Comparison of ENCODE assay signal across 24 mouse cellular contexts in the genomic region with DNA sequence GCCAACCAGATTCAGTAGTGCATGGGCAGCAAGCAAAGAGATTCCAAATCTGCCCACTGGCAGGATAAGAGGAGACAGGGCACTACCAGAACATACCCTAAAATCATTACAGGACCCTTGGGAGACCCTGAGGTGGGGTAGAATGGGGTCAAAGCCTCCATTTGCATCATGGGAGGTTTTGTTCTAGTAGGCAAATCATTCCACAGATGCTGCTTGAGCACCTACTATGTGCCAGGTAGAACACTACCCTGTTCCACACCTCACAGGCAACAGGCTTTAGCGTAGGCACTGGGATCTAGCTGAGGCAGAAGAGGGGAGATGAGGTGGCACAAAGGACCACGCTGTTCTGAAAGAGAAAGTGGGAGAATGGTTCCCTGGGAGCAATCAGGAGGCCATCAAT. TPM values are rescaled to one million over a fixed set of nuclear protein-coding genes. Genes with fewer than 3 reads are reported as not detected.
A peak's percentile ranks its signal among the peaks of the same experiment; 100 is the strongest.
DNase-seq lines count a peak whose midpoint lies in the region; ATAC-seq and TF ChIP-seq lines count a peak whose summit lies in the region.
"Had no signal": no experiment of that assay in that cellular context is flagged by ENCODE, and none has a peak within 500 bp of the region (broad histone marks: within the 10 kb centered on the region; RNA-seq: fewer than 3 reads in every experiment).

No protein-coding gene starts in this region.

- peak overlapping the region; percentile 41 for H3K9ac ChIP-seq in CH12.LX (ENCODE audit: insufficient read depth, low read depth)
- H3K9ac ChIP-seq in liver, embryonic 11.5 days (ENCODE audit: low read depth, low read length), result no peak overlapping the region

- intact Hi-C loops in heart, postnatal 36 days (cut with DNase I), result no loop called here

- H3K36me3 ChIP-seq in CH12.LX (replicated peaks in 1 of 2; ENCODE audit: control insufficient read depth in 1 of 2, insufficient read depth in 1 of 2, low read length in 1 of 2) (peaks cover 4 to 33% of the 10 kb centered on the region in 2 experiments), E14TG2a.4 (ENCODE audit: insufficient read depth, low read length) (no peaks in the 10 kb centered on the region)
- no peaks in the 10 kb centered on the region for H3K36me3 ChIP-seq in liver, embryonic 11.5 days (ENCODE audit: control insufficient read depth, insufficient read depth, low read length)
- H3K36me3 ChIP-seq: G1E had no signal

- 70% methylated on average over 2 of the region's 2 CpGs for WGBS in liver, embryonic 11.5 days

- H3K27me3 ChIP-seq in CH12.LX (replicated peaks) (no peaks in the 10 kb centered on the region), E14TG2a.4 (ENCODE audit: insufficient read depth, low read length) (peaks cover 11% of the 10 kb centered on the region)
- H3K27me3 ChIP-seq in liver, embryonic 11.5 days (replicated peaks; ENCODE audit: control insufficient read depth, insufficient read depth, low read length), result no peaks in the 10 kb centered on the region
- H3K27me3 ChIP-seq: Patski had no signal

- TF ChIP-seq RAD21 in CH12.LX (IDR thresholded peaks at IDR 0.05; ENCODE audit: low read depth, low read length), result no peak

- no peak for ATAC-seq in liver, embryonic 11.5 days (replicated peaks; ENCODE audit: low FRiP score)
- ATAC-seq: activated CD4-positive, CD25-positive, alpha-beta regulatory T cell, adult 4 months; CD4-positive, CD25-positive, alpha-beta regulatory T cell, adult 4 months; Patski had no signal

- H3K4me1 ChIP-seq in CH12.LX (ENCODE audit: control insufficient read depth in 1 of 2, insufficient read depth in 2 of 2) (peaks cover 39 to 91% of the 10 kb centered on the region in 2 experiments), E14TG2a.4 (replicated peaks; ENCODE audit: low read depth, low read length) (peaks cover 21% of the 10 kb centered on the region)
- H3K4me1 ChIP-seq in liver, embryonic 11.5 days (replicated peaks; ENCODE audit: control insufficient read depth, insufficient read depth, low read length), result no peaks in the 10 kb centered on the region

- peaks cover 58% of the 10 kb centered on the region for H3K79me2 ChIP-seq in CH12.LX (replicated peaks; ENCODE audit: control insufficient read depth, extremely low read depth, insufficient read depth, poor library complexity, severe bottlenecking)

- peak overlapping the region; percentile 28 to 62 (median 34) for H3K4me3 ChIP-seq in CH12.LX (replicated peaks in 1 of 3; ENCODE audit: low read depth in 2 of 3, low read length in 2 of 3, poor library complexity in 1 of 3)
- H3K4me3 ChIP-seq in E14TG2a.4 (replicated peaks; ENCODE audit: low read length), result 0 out of 2 replicates have a peak overlapping the region, but pooled peaks have one; percentile 51
- H3K4me3 ChIP-seq in liver, embryonic 11.5 days (ENCODE audit: low read depth, low read length), result no peak overlapping the region

- TF ChIP-seq POLR2A in CH12.LX (IDR thresholded peaks at IDR 0.05; ENCODE audit: low read depth, low read length), result no peak

- no peak for TF ChIP-seq CTCF in CH12.LX (conservative IDR thresholded peaks at IDR 0.05 in 1 of 2, IDR thresholded peaks at IDR 0.05 in 1 of 2; ENCODE audit: low read depth in 2 of 2, low read length in 2 of 2)
- TF ChIP-seq CTCF in E14TG2a.4 (conservative IDR thresholded peaks at IDR 0.05; ENCODE audit: low read length), result no peak

- no peak for TF ChIP-seq EP300 in CH12.LX (IDR thresholded peaks at IDR 0.05; ENCODE audit: low read length)

- peak overlapping the region; percentile 55 for H3K27ac ChIP-seq in CH12.LX (ENCODE audit: insufficient read depth, low read depth)
- H3K27ac ChIP-seq in liver, embryonic 11.5 days (ENCODE audit: low read depth, low read length), result no peak overlapping the region

- H3K9me3 ChIP-seq in CH12.LX (replicated peaks; ENCODE audit: low read length) (peaks cover 3% of the 10 kb centered on the region), E14TG2a.4 (ENCODE audit: low read length) (peaks cover 4% of the 10 kb centered on the region)
- H3K9me3 ChIP-seq in liver, embryonic 11.5 days (ENCODE audit: control insufficient read depth, low read length), result no peaks in the 10 kb centered on the region
- H3K9me3 ChIP-seq: G1E had no signal

- H3K4me2 ChIP-seq in CH12.LX (ENCODE audit: insufficient read depth, low read depth, poor library complexity, severe bottlenecking), result peak overlapping the region; percentile 73
- no peak overlapping the region for H3K4me2 ChIP-seq in liver, embryonic 11.5 days

- dilution Hi-C loops in CH12.LX (cut with MboI; ENCODE audit: extremely low pct_ligation_motif_present, extremely low pct_unique_long_range_greater_than_20kb, low sequenced_read_pairs), result no loop called here

- peak; percentile 68 for DNase-seq in heart, adult 11 months
- DNase-seq in heart, postnatal 36 days, result no peak
- DNase-seq in CH12.LX (ENCODE audit: extremely low read depth), result no peak
- DNase-seq in liver, embryonic 11.5 days (ENCODE audit: low spot score), result no peak
- DNase-seq in thymus, postnatal 14 days, result no peak
- DNase-seq: adrenal gland, adult 2 months; adrenal gland, adult 8-10 months; adrenal gland, postnatal 10 days; adrenal gland, postnatal 14 days; adrenal gland, postnatal 25 days; adrenal gland, postnatal 36 days; cerebellum, adult 11 months; cerebellum, adult 11-12 months; cerebellum, adult 18-20 months; cerebellum, adult 2 months; cerebellum, adult 8-10 months had no signal

- in situ Hi-C loops in CH12.LX (cut with MboI; ENCODE audit: low pct_ligation_motif_present, low pct_unique_long_range_greater_than_20kb, low sequenced_read_pairs), result loop anchor here (10.0 kb wide), 1 partner anchor 180 kb away; no protein-coding TSS in a partner anchor

TF ChIP-seq in CH12.LX, 34 proteins besides CTCF, POLR2A, EP300 and RAD21:
- TF ChIP-seq ELF1 (IDR thresholded peaks at IDR 0.05; ENCODE audit: low read depth, low read length) (no peak; the same call in 1 of the 2 replicates), ZKSCAN1 (IDR thresholded peaks at IDR 0.05; ENCODE audit: borderline replicate concordance, low read depth, low read length) (peak; percentile 95)

RNA-seq across cellular contexts. Expression of a gene that starts 31.5 kb away (rescaled TPM):
- 1 to 10 TPM; 1.9 to 2.6 TPM for total RNA-seq in heart, postnatal 36 days (2021)
- total RNA-seq in CH12.LX (2012; rRNA removed) (60.0 and 113 TPM in 2 replicates), CH12.LX (2014; rRNA removed) (191 and 196 TPM in 2 replicates)
- 91.9 and 102 TPM in 2 replicates for polyA plus RNA-seq in CH12.LX (2012; ENCODE audit: insufficient read length, low read depth)
- polyA plus RNA-seq in liver, embryonic 11.5 days (2014; fragmentation: Nextera tagmentation; extraction: Ambion mirVana), result 4.5 and 4.6 TPM in 2 replicates
- total RNA-seq: G1E, MEL had no signal
- polyA plus RNA-seq: C2C12, G1E, Patski had no signal

RNA-seq across cellular contexts. Expression of a gene that starts 59.4 kb away (rescaled TPM):
- total RNA-seq in heart, postnatal 36 days (2021), result not detected
- total RNA-seq in CH12.LX (2012; rRNA removed) (0.34 and 0.76 TPM in 2 replicates), CH12.LX (2014; rRNA removed) (0.34 and 0.80 TPM in 2 replicates)
- 0.81 and 1.1 TPM in 2 replicates for polyA plus RNA-seq in CH12.LX (2012; ENCODE audit: insufficient read length, low read depth)
- polyA plus RNA-seq in liver, embryonic 11.5 days (2014; fragmentation: Nextera tagmentation; extraction: Ambion mirVana), result 0.05 TPM in 1 of 2 replicates, not detected in the other
- total RNA-seq: adrenal gland, adult 18-20 months; adrenal gland, adult 2 months; adrenal gland, adult 8-10 months; adrenal gland, postnatal 14 days; adrenal gland, postnatal 25 days; adrenal gland, postnatal 36 days; MEL had no signal
- polyA plus RNA-seq: adrenal gland, adult 2 months; C2C12; G1E; Patski had no signal

Comparison
In these comparisons a context has a peak if more than half of its experiments do, and no peak if none do; other contexts are left out.
1. RNA of a gene that starts 31.5 kb away (total RNA-seq): 60.0 to 196 TPM in CH12.LX; 1.9 to 2.6 TPM in heart, postnatal 36 days; every median in the first group is over 10 times any median in the second.